ENCODE assay signal across 20 mouse cellular contexts in the genomic region with DNA sequence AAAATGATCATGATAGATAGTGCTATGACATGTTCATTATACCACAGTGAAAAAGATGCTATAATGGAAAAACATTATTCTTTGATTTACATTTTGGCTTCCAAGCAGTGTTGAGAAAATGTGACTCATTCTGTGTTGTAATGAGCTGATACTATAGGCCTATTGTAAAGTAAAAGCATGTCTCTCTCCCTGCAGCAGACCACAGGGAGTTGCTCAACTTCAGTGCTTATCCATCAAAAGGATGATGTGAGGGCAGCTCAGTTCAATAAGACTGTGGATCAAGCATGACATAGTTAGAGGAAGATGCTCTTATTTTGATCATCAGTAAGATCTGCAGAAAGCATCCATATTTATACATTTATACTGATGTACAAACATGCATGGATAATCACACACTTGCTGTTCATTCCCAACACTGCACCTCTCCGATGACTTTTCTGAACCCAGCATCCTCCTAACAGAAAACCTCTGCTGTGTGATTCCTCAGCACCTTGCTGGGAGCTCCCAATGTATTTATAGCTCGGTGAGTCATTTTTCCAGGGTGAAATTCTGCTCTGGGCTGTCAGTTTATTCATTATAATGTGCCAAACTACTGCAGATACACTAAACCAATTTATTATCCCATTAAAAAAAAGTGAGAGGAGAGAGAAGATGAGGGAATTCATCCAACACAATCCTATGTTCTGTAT.
DNase-seq lines count a peak whose midpoint lies in the region; ATAC-seq and TF ChIP-seq lines count a peak whose summit lies in the region.
"Had no signal": no experiment of that assay in that cellular context is flagged by ENCODE, and none has a peak within 500 bp of the region (broad histone marks: within the 10 kb centered on the region; RNA-seq: fewer than 3 reads in every experiment).

No protein-coding gene starts in this region.

- H3K9ac ChIP-seq in midbrain, embryonic 14.5 days (replicated peaks; ENCODE audit: low read length), result no peak overlapping the region
- H3K9ac ChIP-seq in midbrain, embryonic 11.5 days (ENCODE audit: low read length), result no peak overlapping the region
- no peak overlapping the region for H3K9ac ChIP-seq in liver, embryonic 11.5 days (ENCODE audit: low read depth, low read length)
- H3K9ac ChIP-seq: heart, embryonic 13.5 days; liver, postnatal 0 days had no signal

- H3K4me1 ChIP-seq in midbrain, embryonic 14.5 days (ENCODE audit: control insufficient read depth, insufficient read depth, low read length), result no peaks in the 10 kb centered on the region
- no peaks in the 10 kb centered on the region for H3K4me1 ChIP-seq in midbrain, embryonic 11.5 days (ENCODE audit: control insufficient read depth, insufficient read depth, low read length)
- H3K4me1 ChIP-seq in liver, embryonic 11.5 days (replicated peaks; ENCODE audit: control insufficient read depth, insufficient read depth, low read length), result no peaks in the 10 kb centered on the region
- H3K4me1 ChIP-seq: forebrain, embryonic 10.5 days; heart, embryonic 13.5 days had no signal

- no peaks in the 10 kb centered on the region for H3K36me3 ChIP-seq in midbrain, embryonic 14.5 days (ENCODE audit: control insufficient read depth, insufficient read depth, low read length)
- H3K36me3 ChIP-seq in midbrain, embryonic 11.5 days (ENCODE audit: control insufficient read depth, insufficient read depth, low read length), result no peaks in the 10 kb centered on the region
- H3K36me3 ChIP-seq in liver, embryonic 11.5 days (ENCODE audit: control insufficient read depth, insufficient read depth, low read length), result no peaks in the 10 kb centered on the region
- H3K36me3 ChIP-seq: forebrain, embryonic 10.5 days; heart, embryonic 13.5 days had no signal

- 64% methylated on average over 2 of the region's 2 CpGs for WGBS in midbrain, embryonic 14.5 days
- WGBS in midbrain, embryonic 11.5 days, result 75% methylated on average over 2 of the region's 2 CpGs
- 79% methylated on average over 2 of the region's 2 CpGs for WGBS in liver, embryonic 11.5 days

- no peak for TF ChIP-seq CTCF in brain, embryonic 14.5 days (IDR thresholded peaks at IDR 0.05; ENCODE audit: borderline replicate concordance, extremely low read depth, insufficient read depth, insufficient read length)

- peak; percentile 7 to 38 for DNase-seq in cerebellum, postnatal 14 days
- no peak for DNase-seq in cerebellum, adult 11 months
- DNase-seq in midbrain, embryonic 14.5 days, result peak; percentile 5
- DNase-seq in midbrain, embryonic 11.5 days (ENCODE audit: low spot score, missing footprints), result no peak
- peak; percentile 32 for DNase-seq in Muller cell, postnatal 12 days (ENCODE audit: inconsistent ontology term)
- DNase-seq in brain, embryonic 14.5 days (ENCODE audit: low read depth), result peak; percentile 14
- no peak for DNase-seq in liver, embryonic 11.5 days (ENCODE audit: low spot score)
- DNase-seq: adrenal gland, adult 8-10 months; gastrocnemius, postnatal 10 days; heart, adult 11 months; kidney, adult 2 months; kidney, postnatal 25 days; liver; liver, postnatal 0 days; lung, postnatal 10 days; thymus, adult 18-20 months; thymus, postnatal 4 days had no signal

- no peak overlapping the region for H3K27ac ChIP-seq in midbrain, embryonic 14.5 days (replicated peaks; ENCODE audit: low read depth, low read length)
- H3K27ac ChIP-seq in midbrain, embryonic 11.5 days (ENCODE audit: low read depth, low read length), result no peak overlapping the region
- H3K27ac ChIP-seq in liver, embryonic 11.5 days (ENCODE audit: low read depth, low read length), result no peak overlapping the region
- H3K27ac ChIP-seq: forebrain, embryonic 10.5 days; heart, embryonic 13.5 days had no signal

- H3K4me3 ChIP-seq in midbrain, embryonic 14.5 days (replicated peaks; ENCODE audit: low read depth, low read length), result no peak overlapping the region
- no peak overlapping the region for H3K4me3 ChIP-seq in midbrain, embryonic 11.5 days (ENCODE audit: low read depth, low read length)
- no peak overlapping the region for H3K4me3 ChIP-seq in liver, embryonic 11.5 days (ENCODE audit: low read depth, low read length)
- H3K4me3 ChIP-seq: forebrain, embryonic 10.5 days; heart, embryonic 13.5 days had no signal

- H3K27me3 ChIP-seq in midbrain, embryonic 14.5 days (ENCODE audit: control insufficient read depth, insufficient read depth, low read length), result no peaks in the 10 kb centered on the region
- H3K27me3 ChIP-seq in midbrain, embryonic 11.5 days (ENCODE audit: control insufficient read depth, insufficient read depth, low read length), result no peaks in the 10 kb centered on the region
- no peaks in the 10 kb centered on the region for H3K27me3 ChIP-seq in liver, embryonic 11.5 days (replicated peaks; ENCODE audit: control insufficient read depth, insufficient read depth, low read length)
- H3K27me3 ChIP-seq: heart, embryonic 13.5 days had no signal

- no peak overlapping the region for H3K4me2 ChIP-seq in midbrain, embryonic 14.5 days (ENCODE audit: low read length)
- H3K4me2 ChIP-seq in midbrain, embryonic 11.5 days, result no peak overlapping the region
- H3K4me2 ChIP-seq in liver, embryonic 11.5 days, result no peak overlapping the region
- H3K4me2 ChIP-seq: heart, embryonic 13.5 days had no signal

- TF ChIP-seq POLR2A in brain, embryonic 14.5 days (IDR thresholded peaks at IDR 0.05; ENCODE audit: borderline replicate concordance, extremely low read depth, insufficient read depth, insufficient read length, poor library complexity, severe bottlenecking), result no peak

- no peak for ATAC-seq in midbrain, embryonic 14.5 days (ENCODE audit: low FRiP score, low TSS enrichment)
- no peak for ATAC-seq in midbrain, embryonic 11.5 days (ENCODE audit: low FRiP score)
- no peak for ATAC-seq in megakaryocyte, adult 5-6 weeks (ENCODE audit: poor library complexity, severe bottlenecking)
- ATAC-seq in liver, embryonic 11.5 days (replicated peaks; ENCODE audit: low FRiP score), result no peak
- ATAC-seq: liver, postnatal 0 days had no signal

- H3K9me3 ChIP-seq in midbrain, embryonic 14.5 days (ENCODE audit: control insufficient read depth, low read length), result no peaks in the 10 kb centered on the region
- H3K9me3 ChIP-seq in midbrain, embryonic 11.5 days (ENCODE audit: control insufficient read depth, low read length), result no peaks in the 10 kb centered on the region
- H3K9me3 ChIP-seq in liver, embryonic 11.5 days (ENCODE audit: control insufficient read depth, low read length), result no peaks in the 10 kb centered on the region
- H3K9me3 ChIP-seq: forebrain, embryonic 10.5 days had no signal

Comparison
In these comparisons a context has a peak if more than half of its experiments do, and no peak if none do; other contexts are left out.
1. DNase-seq: peak in cerebellum, postnatal 14 days (2 of 2), midbrain, embryonic 14.5 days (single experiment), Muller cell, postnatal 12 days (single experiment) and brain, embryonic 14.5 days (single experiment); none in cerebellum, adult 11 months (single experiment), midbrain, embryonic 11.5 days (single experiment) and liver, embryonic 11.5 days (single experiment).